Mouse (Mus musculus) C2C12 (cell line): ENCODE data around the gene Gm20441. TPM values are rescaled to one million over a fixed set of nuclear protein-coding genes. Genes with fewer than 3 reads are reported as not detected.

ENCODE experiments used
- H3K27me3 ChIP-seq: one replicate; pipeline ENCODE4 v1.6.1; 2011; ENCODE audit not compliant: control insufficient read depth, insufficient read depth, insufficient read length
- H3K36me3 ChIP-seq: one replicate; pipeline ENCODE4 v1.6.1; 2011; ENCODE audit not compliant: control insufficient read depth, insufficient read depth
- H3K4me3 ChIP-seq: one replicate; pipeline ENCODE4 v1.5.1; 2011; ENCODE audit warnings: mild to moderate bottlenecking, control low read depth; ENCODE audit not compliant: poor library complexity, insufficient read depth, severe bottlenecking
- H3K79me2 ChIP-seq: one replicate; pipeline ENCODE4 v1.6.1; 2011; ENCODE audit not compliant: control insufficient read depth, insufficient read depth
- H3K79me3 ChIP-seq: one replicate; pipeline ENCODE4 v1.6.1; 2011; ENCODE audit warnings: low read depth, control low read depth
- H3ac ChIP-seq: one replicate; pipeline ENCODE3; 2011; ENCODE audit warnings: low read depth; ENCODE audit not compliant: control insufficient read depth, insufficient read length
- CEBPB ChIP-seq: IDR thresholded peaks from one replicate; pipeline ENCODE4 v1.6.1; 2011; ENCODE audit warnings: low read depth, mild to moderate bottlenecking, control low read depth, moderate library complexity
- CTCF ChIP-seq: IDR thresholded peaks from one replicate; pipeline ENCODE4 v1.5.1; 2011; ENCODE audit not compliant: control insufficient read depth, insufficient read depth, insufficient read length
- FOSL1 ChIP-seq: IDR thresholded peaks from one replicate; pipeline ENCODE4 v1.8.0; 2011; ENCODE audit warnings: mild to moderate bottlenecking, low read length; ENCODE audit not compliant: poor library complexity, insufficient read depth, severe bottlenecking
- MAX ChIP-seq: IDR thresholded peaks from one replicate; pipeline ENCODE4 v1.6.1; 2011; ENCODE audit warnings: mild to moderate bottlenecking, control low read depth
- MYOD1 ChIP-seq: IDR thresholded peaks from one replicate; pipeline ENCODE4 v1.6.1; 2011; ENCODE audit warnings: low read depth; ENCODE audit not compliant: control insufficient read depth, insufficient read length
- MYOG ChIP-seq: IDR thresholded peaks from one replicate; pipeline ENCODE4 v1.6.1; 2011; ENCODE audit not compliant: control insufficient read depth, insufficient read length; ENCODE audit errors: extremely low read depth
- USF1 ChIP-seq: IDR thresholded peaks from one replicate; pipeline ENCODE4 v1.6.1; 2011; ENCODE audit warnings: low read depth, mild to moderate bottlenecking, control low read depth, moderate library complexity
- polyA plus RNA-seq: library from polyadenylated mRNA; unstranded; fragments of >200 nt; fragmentation: generic; extraction: Trizol; gene quantifications from one replicate; pipeline ENCODE4 v1.2.1, GENCODE M21; 2012; ENCODE audit warnings: missing spikeins

Gm20441 gene
- polyA plus RNA-seq, 1 experiment: not detected

DNA sequence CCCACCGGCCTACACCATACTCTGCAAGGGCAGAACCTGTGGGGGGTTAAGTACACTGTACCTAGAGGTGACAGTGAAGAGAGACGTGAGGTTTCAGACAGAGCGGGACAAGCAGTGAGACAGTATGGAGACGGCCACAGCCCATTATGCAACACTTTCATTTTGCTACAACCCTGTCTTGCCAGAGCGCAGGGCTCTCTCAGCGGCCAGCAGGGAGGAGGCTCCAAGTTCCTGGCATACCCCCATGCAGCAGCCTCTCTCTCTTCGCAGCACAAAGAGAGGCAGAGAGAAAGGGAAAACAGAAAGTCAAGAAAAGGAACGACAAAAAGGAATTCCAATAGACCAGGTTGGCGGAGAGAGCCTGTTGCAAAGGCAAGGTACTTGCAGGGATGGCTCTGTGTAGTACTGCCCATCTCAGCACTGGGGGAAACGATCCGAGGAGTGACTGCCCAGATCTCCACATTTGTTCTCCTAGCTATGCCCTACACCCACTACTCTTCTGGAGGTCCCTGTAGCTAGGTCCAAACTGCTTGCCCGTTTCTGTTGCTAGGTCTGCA, 16.9 kb upstream of the Gm20441 start:
- no peaks in the 10 kb centered on the region for H3K79me3 ChIP-seq
- H3K79me2 ChIP-seq: no peaks in the 10 kb centered on the region
- H3K36me3 ChIP-seq: no peaks in the 10 kb centered on the region
- no peak for TF ChIP-seq CTCF
- peak; percentile 45 for TF ChIP-seq CEBPB
- peak overlapping the region; percentile 39 for H3ac ChIP-seq
- H3K4me3 ChIP-seq: peak overlapping the region; percentile 11
- H3K27me3 ChIP-seq: peaks cover 13% of the 10 kb centered on the region

DNA sequence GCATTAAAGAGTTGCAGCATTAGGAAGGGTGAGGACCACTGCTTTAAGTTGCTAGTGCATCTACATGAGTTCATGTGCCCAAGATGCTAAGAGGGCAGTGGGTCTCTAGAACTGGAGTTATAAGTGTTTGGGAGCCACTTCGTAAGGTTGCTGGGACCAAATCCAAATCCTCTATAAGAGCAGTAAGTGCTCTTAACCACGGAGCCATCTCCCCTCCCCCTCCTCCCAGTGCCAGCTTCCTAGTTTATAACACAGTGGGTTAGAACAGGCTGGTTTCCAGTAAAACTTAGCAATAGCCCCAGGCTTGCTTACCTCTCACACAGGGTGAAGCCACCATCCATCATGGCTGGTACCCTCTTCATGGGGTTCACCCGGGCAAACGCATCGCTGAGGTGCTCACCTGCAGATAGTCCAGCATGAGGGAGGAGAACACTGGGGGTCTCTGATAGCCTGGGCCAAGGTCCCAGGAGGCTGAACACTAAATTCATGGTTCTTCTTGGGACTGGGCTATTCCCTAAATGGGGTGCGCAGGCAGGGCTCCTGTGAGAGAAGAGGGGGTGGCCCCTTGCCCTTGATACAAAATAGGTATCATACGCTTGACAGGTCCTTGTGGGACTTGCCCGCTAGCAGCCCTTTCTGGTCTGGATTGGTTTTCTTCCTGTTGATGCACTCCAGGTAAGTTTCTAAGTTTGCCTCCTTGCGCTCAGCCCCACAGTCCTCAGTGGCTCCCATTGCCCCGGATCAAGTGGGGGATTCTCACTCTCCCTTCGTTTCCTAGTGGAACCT, 16.2 kb upstream of the Gm20441 start:
- no peaks in the 10 kb centered on the region for H3K79me2 ChIP-seq
- peaks cover 14% of the 10 kb centered on the region for H3K27me3 ChIP-seq
- TF ChIP-seq CTCF: no peak
- TF ChIP-seq MAX: no peak
- TF ChIP-seq USF1: no peak
- TF ChIP-seq CEBPB: no peak
- no peaks in the 10 kb centered on the region for H3K79me3 ChIP-seq
- no peaks in the 10 kb centered on the region for H3K36me3 ChIP-seq
- H3K4me3 ChIP-seq: no peak overlapping the region
- H3ac ChIP-seq: no peak overlapping the region

GRCm38 (mm10) chr10:75794880-75795279, 14.1 kb upstream of the Gm20441 start:
- no peak overlapping the region for H3K4me3 ChIP-seq
- H3K79me2 ChIP-seq: no peaks in the 10 kb centered on the region
- no peak for TF ChIP-seq CEBPB
- no peak for TF ChIP-seq MYOG
- TF ChIP-seq USF1: no peak
- no peak for TF ChIP-seq FOSL1
- TF ChIP-seq CTCF: no peak
- TF ChIP-seq MAX: no peak
- TF ChIP-seq MYOD1: no peak
- no peaks in the 10 kb centered on the region for H3K79me3 ChIP-seq
- no peaks in the 10 kb centered on the region for H3K36me3 ChIP-seq
- H3ac ChIP-seq: no peak overlapping the region
- peaks cover 3% of the 10 kb centered on the region for H3K27me3 ChIP-seq

- no peak overlapping the region for H3K4me3 ChIP-seq
- TF ChIP-seq MYOD1 (no peak), USF1 (no peak), FOSL1 (no peak), MYOG (no peak), CTCF (no peak), CEBPB (no peak), MAX (no peak)
- H3K27me3 ChIP-seq: peaks cover 3% of the 10 kb centered on the region
- no peak overlapping the region for H3ac ChIP-seq
- no peaks in the 10 kb centered on the region for H3K79me2 ChIP-seq
- H3K36me3 ChIP-seq: no peaks in the 10 kb centered on the region
- H3K79me3 ChIP-seq: no peaks in the 10 kb centered on the region
Observed at GRCm38 (mm10) chr10:75790773-75791172, 10.0 kb upstream of the Gm20441 start.

- H3ac ChIP-seq: no peak overlapping the region
- no peak overlapping the region for H3K4me3 ChIP-seq
- no peaks in the 10 kb centered on the region for H3K79me3 ChIP-seq
- H3K27me3 ChIP-seq: peaks cover 3% of the 10 kb centered on the region
- no peaks in the 10 kb centered on the region for H3K79me2 ChIP-seq
- H3K36me3 ChIP-seq: no peaks in the 10 kb centered on the region
- TF ChIP-seq CEBPB: no peak
- TF ChIP-seq MAX: no peak
- TF ChIP-seq USF1: no peak
- no peak for TF ChIP-seq MYOD1
- no peak for TF ChIP-seq CTCF
- no peak for TF ChIP-seq MYOG
- no peak for TF ChIP-seq FOSL1
Observed at GRCm38 (mm10) chr10:75789841-75790240, 9.1 kb upstream of the Gm20441 start.

DNA sequence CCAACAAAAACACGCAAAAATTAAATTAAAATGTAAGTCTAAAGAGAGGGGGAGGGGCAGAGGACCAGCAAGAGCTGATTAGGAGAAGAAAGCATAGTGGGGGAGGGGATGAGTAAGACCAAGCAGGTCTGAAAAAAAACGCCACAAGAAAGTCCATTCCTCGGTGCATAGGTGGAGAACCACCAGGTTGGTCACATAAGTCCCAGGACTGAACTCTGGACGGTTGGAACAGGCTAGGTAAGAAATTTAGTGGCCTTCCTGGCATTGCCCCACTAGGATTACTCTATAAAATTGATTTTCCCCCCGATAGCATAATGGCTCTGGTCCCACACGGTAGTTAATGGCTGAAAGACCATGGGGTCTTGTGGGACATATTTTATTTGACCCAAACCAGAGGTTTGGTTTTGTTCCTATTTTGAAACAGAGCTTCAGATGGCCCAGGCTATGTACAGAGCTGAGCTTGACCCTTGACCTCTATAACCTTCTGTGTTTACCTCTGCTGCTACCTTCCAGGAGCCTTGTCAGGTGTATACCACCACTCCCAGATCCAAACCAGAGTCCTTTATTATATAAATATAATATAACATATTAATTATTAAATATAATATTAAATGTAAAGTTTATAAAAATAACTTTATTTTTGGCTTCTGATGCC, 8.5 kb upstream of the Gm20441 start:
- Histone ChIP-seq H3ac (no peak overlapping the region), H3K79me2 (no peaks in the 10 kb centered on the region), H3K27me3 (peaks cover 3% of the 10 kb centered on the region), H3K79me3 (no peaks in the 10 kb centered on the region), H3K36me3 (no peaks in the 10 kb centered on the region), H3K4me3 (no peak overlapping the region)
- no peak for TF ChIP-seq FOSL1
- no peak for TF ChIP-seq MYOD1
- TF ChIP-seq CTCF: no peak
- TF ChIP-seq USF1: no peak
- no peak for TF ChIP-seq MYOG
